Mouse (Mus musculus) CD4-positive, CD25-positive, alpha-beta regulatory T cell (primary cell): Measurements from ENCODE around the gene Defb39. TPM values are rescaled to one million over a fixed set of nuclear protein-coding genes. Genes with fewer than 3 reads are reported as not detected.

Experiments
- polyA plus RNA-seq: library from polyadenylated mRNA; unstranded; fragments of 100-300 nt; shearing (Covaris generic); gene quantifications from one replicate; pipeline ENCODE4 v1.2.1, GENCODE M21; 2017

The Defb39 gene
- polyA plus RNA-seq: not detected

GRCm38 (mm10) chr8:19064710-19065109 lies at the start of gene Defb39:
Gene Defb39 (minus strand): TSS chr8:19064810.

GRCm38 (mm10) chr8:19026466-19026865 lies 38.1 kb downstream of the Defb39 start, which contains the start of gene Defb38:
Gene Defb38 (minus strand): TSS chr8:19026566.

Other genes starting within 250 kb of the Defb39 start
- not detected for gene Defb40, start 86.6 kb downstream of the Defb39 start, polyA plus RNA-seq
- gene Defb37, start 73.8 kb downstream of the Defb39 start, polyA plus RNA-seq: not detected
- not detected for gene Defb38, start 38.2 kb downstream of the Defb39 start, polyA plus RNA-seq
- not detected for gene Defb12, start 50.0 kb upstream of the Defb39 start, polyA plus RNA-seq
- gene Defb34, start 58.9 kb upstream of the Defb39 start, polyA plus RNA-seq: not detected
- gene Gm45826, start 76.0 kb upstream of the Defb39 start, polyA plus RNA-seq: not detected
- not detected for gene Defb14, start 129.5 kb upstream of the Defb39 start, polyA plus RNA-seq
- gene Defb4, start 133.9 kb upstream of the Defb39 start, polyA plus RNA-seq: not detected
- not detected for gene Defb6, start 160.7 kb upstream of the Defb39 start, polyA plus RNA-seq
- not detected for gene Defb46, start 175.1 kb upstream of the Defb39 start, polyA plus RNA-seq
- gene Defb5, start 182.8 kb upstream of the Defb39 start, polyA plus RNA-seq: not detected
- not detected for gene Defb3, start 228.6 kb upstream of the Defb39 start, polyA plus RNA-seq